Mouse (Mus musculus) heart, embryonic 11.5 days (tissue): ENCODE results near the gene Tmc2. TPM values are rescaled to one million over a fixed set of nuclear protein-coding genes. Genes with fewer than 3 reads are reported as not detected.

Source experiments
- ATAC-seq: fragments of 200-750 bp; cut with Nextera tagmentation; replicated peaks from 2 replicates; pipeline ENCODE4 v1.8.0; 2017; ENCODE audit warnings: moderate library complexity; ENCODE audit not compliant: insufficient number of reproducible peaks, low FRiP score, low TSS enrichment
- H3K27ac ChIP-seq: fragments of 300-500 bp; sonication (generic); 2 replicates; pipeline ENCODE4 v1.5.1; 2014; ENCODE audit warnings: mild to moderate bottlenecking, low read depth, low read length
- H3K27me3 ChIP-seq: fragments of 300-500 bp; sonication (generic); 2 replicates; pipeline ENCODE4 v1.6.1; 2014; ENCODE audit warnings: mild to moderate bottlenecking, low read length, mixed read lengths; ENCODE audit not compliant: control insufficient read depth, insufficient read depth
- H3K36me3 ChIP-seq: fragments of 300-500 bp; sonication (generic); 2 replicates; pipeline ENCODE4 v1.6.1; 2014; ENCODE audit warnings: mild to moderate bottlenecking, low read length, moderate library complexity, mixed read lengths; ENCODE audit not compliant: control insufficient read depth, insufficient read depth
- H3K4me1 ChIP-seq: fragments of 300-500 bp; sonication (generic); 2 replicates; pipeline ENCODE4 v1.6.1; 2014; ENCODE audit warnings: low read length; ENCODE audit not compliant: control insufficient read depth, insufficient read depth
- H3K4me2 ChIP-seq: fragments of 300-500 bp; sonication (generic); 2 replicates; pipeline ENCODE4 v1.6.1; 2014; ENCODE audit warnings: mild to moderate bottlenecking, moderate library complexity
- H3K4me3 ChIP-seq: fragments of 300-500 bp; sonication (generic); 2 replicates; pipeline ENCODE4 v1.5.1; 2014; ENCODE audit warnings: low read depth, low read length
- H3K9ac ChIP-seq: fragments of 300-500 bp; sonication (generic); 2 replicates; pipeline ENCODE4 v1.6.1; 2014; ENCODE audit warnings: mild to moderate bottlenecking, low read depth, low read length, moderate library complexity
- H3K9me3 ChIP-seq: fragments of 300-500 bp; sonication (generic); replicated peaks from 2 replicates; pipeline ENCODE4 v1.6.1; 2016; ENCODE audit warnings: low read length; ENCODE audit not compliant: control insufficient read depth
- whole genome bisulfite sequencing: fragments of 180-500 bp; shearing (Covaris S2); extraction: QIAGEN DNeasy Blood & Tissue Kit; methylation state at CpG from one replicate; pipeline ENCODE4 v1.1.7; 2014; ENCODE audit not compliant: insufficient replicate concordance; 5-methylcytosine and 5-hydroxymethylcytosine counted together
- polyA plus RNA-seq: library from polyadenylated mRNA; unstranded; fragments of >200 nt; fragmentation: Nextera tagmentation; extraction: Ambion mirVana; gene quantifications from 2 replicates; pipeline ENCODE4 v1.2.1, GENCODE M21; 2014

Gene Tmc2
- polyA plus RNA-seq, 1 experiment from 2014 or later: not detected

- Histone ChIP-seq H3K4me2 (no peak overlapping the region), H3K27ac (no peak overlapping the region), H3K36me3 (no peaks in the 10 kb centered on the region), H3K27me3 (no peaks in the 10 kb centered on the region), H3K9me3 (no peaks in the 10 kb centered on the region), H3K4me3 (no peak overlapping the region), H3K9ac (no peak overlapping the region), H3K4me1 (no peaks in the 10 kb centered on the region)
- WGBS: 83% methylated on average over 3 of the region's 3 CpGs
- ATAC-seq: no peak
Observed at GRCm38 (mm10) chr2:130207996-130208395, 13.0 kb downstream of the Tmc2 start.

GRCm38 (mm10) chr2:130209636-130210035 lies 14.6 kb downstream of the Tmc2 start:
- H3K9ac ChIP-seq: no peak overlapping the region
- no peaks in the 10 kb centered on the region for H3K27me3 ChIP-seq
- 90% methylated on average over 3 of the region's 3 CpGs for WGBS
- ATAC-seq: no peak
- H3K27ac ChIP-seq: no peak overlapping the region
- H3K4me1 ChIP-seq: no peaks in the 10 kb centered on the region
- no peaks in the 10 kb centered on the region for H3K36me3 ChIP-seq
- no peaks in the 10 kb centered on the region for H3K9me3 ChIP-seq
- H3K4me2 ChIP-seq: no peak overlapping the region
- H3K4me3 ChIP-seq: no peak overlapping the region

- Histone ChIP-seq H3K4me2 (no peak overlapping the region), H3K4me3 (no peak overlapping the region), H3K4me1 (no peaks in the 10 kb centered on the region), H3K9me3 (no peaks in the 10 kb centered on the region), H3K27me3 (no peaks in the 10 kb centered on the region), H3K27ac (no peak overlapping the region), H3K36me3 (no peaks in the 10 kb centered on the region), H3K9ac (no peak overlapping the region)
- 82% methylated on average over 2 of the region's 2 CpGs for WGBS
- no peak for ATAC-seq
Observed at GRCm38 (mm10) chr2:130211581-130211980, 16.6 kb downstream of the Tmc2 start.

- Histone ChIP-seq H3K27ac (no peak overlapping the region), H3K4me1 (no peaks in the 10 kb centered on the region), H3K9me3 (no peaks in the 10 kb centered on the region), H3K27me3 (no peaks in the 10 kb centered on the region), H3K4me2 (no peak overlapping the region), H3K9ac (no peak overlapping the region), H3K36me3 (no peaks in the 10 kb centered on the region), H3K4me3 (no peak overlapping the region)
- no peak for ATAC-seq
- 49% methylated on average over 9 of the region's 9 CpGs for WGBS
Observed at GRCm38 (mm10) chr2:130246912-130247311, 51.9 kb downstream of the Tmc2 start.

GRCm38 (mm10) chr2:130248226-130248625 lies 53.2 kb downstream of the Tmc2 start:
- Histone ChIP-seq H3K27ac (no peak overlapping the region), H3K36me3 (no peaks in the 10 kb centered on the region), H3K4me1 (no peaks in the 10 kb centered on the region), H3K9me3 (no peaks in the 10 kb centered on the region), H3K9ac (no peak overlapping the region), H3K4me2 (no peak overlapping the region), H3K4me3 (no peak overlapping the region), H3K27me3 (no peaks in the 10 kb centered on the region)
- no peak for ATAC-seq
- 51% methylated on average over 7 of the region's 7 CpGs for WGBS

- Histone ChIP-seq H3K4me3 (no peak overlapping the region), H3K27ac (no peak overlapping the region), H3K4me1 (no peaks in the 10 kb centered on the region), H3K9me3 (no peaks in the 10 kb centered on the region), H3K27me3 (no peaks in the 10 kb centered on the region), H3K9ac (no peak overlapping the region), H3K36me3 (no peaks in the 10 kb centered on the region), H3K4me2 (no peak overlapping the region)
- WGBS: 64% methylated on average over 4 of the region's 4 CpGs
- ATAC-seq: no peak
Observed at GRCm38 (mm10) chr2:130256762-130257161, 61.8 kb downstream of the Tmc2 start.

- H3K4me3 ChIP-seq: no peak overlapping the region
- H3K9ac ChIP-seq: no peak overlapping the region
- no peak overlapping the region for H3K4me2 ChIP-seq
- H3K9me3 ChIP-seq: no peaks in the 10 kb centered on the region
- no peaks in the 10 kb centered on the region for H3K36me3 ChIP-seq
- WGBS: 77% methylated on average over 4 of the region's 4 CpGs
- no peaks in the 10 kb centered on the region for H3K4me1 ChIP-seq
- H3K27ac ChIP-seq: no peak overlapping the region
- ATAC-seq: no peak
- no peaks in the 10 kb centered on the region for H3K27me3 ChIP-seq
Observed at GRCm38 (mm10) chr2:130260822-130261221, 65.8 kb downstream of the Tmc2 start.

GRCm38 (mm10) chr2:130261914-130262313 lies 66.9 kb downstream of the Tmc2 start:
- Histone ChIP-seq H3K9me3 (no peaks in the 10 kb centered on the region), H3K4me2 (no peak overlapping the region), H3K4me1 (no peaks in the 10 kb centered on the region), H3K27me3 (no peaks in the 10 kb centered on the region), H3K4me3 (no peak overlapping the region), H3K27ac (no peak overlapping the region), H3K36me3 (no peaks in the 10 kb centered on the region), H3K9ac (no peak overlapping the region)
- no peak for ATAC-seq
- 67% methylated on average over 2 of the region's 2 CpGs for WGBS

GRCm38 (mm10) chr2:130262398-130262797 lies 67.4 kb downstream of the Tmc2 start:
- Histone ChIP-seq H3K4me3 (no peak overlapping the region), H3K9me3 (no peaks in the 10 kb centered on the region), H3K27ac (no peak overlapping the region), H3K36me3 (no peaks in the 10 kb centered on the region), H3K9ac (no peak overlapping the region), H3K27me3 (no peaks in the 10 kb centered on the region), H3K4me2 (no peak overlapping the region), H3K4me1 (no peaks in the 10 kb centered on the region)
- 6% methylated on average over 2 of the region's 2 CpGs for WGBS
- ATAC-seq: peak; percentile 71
